Mouse (Mus musculus): ENCODE measurements around the gene Gm11627. TPM values are rescaled to one million over a fixed set of nuclear protein-coding genes. Genes with fewer than 3 reads are reported as not detected.
"Not testable (repeated sequence)": the region's sequence is repeated elsewhere in the genome, so short reads cannot be mapped to it uniquely, and the experiment has no call there.

Gm11627 gene
- not detected for polyA plus RNA-seq (2017; shearing (Covaris generic))

DNA sequence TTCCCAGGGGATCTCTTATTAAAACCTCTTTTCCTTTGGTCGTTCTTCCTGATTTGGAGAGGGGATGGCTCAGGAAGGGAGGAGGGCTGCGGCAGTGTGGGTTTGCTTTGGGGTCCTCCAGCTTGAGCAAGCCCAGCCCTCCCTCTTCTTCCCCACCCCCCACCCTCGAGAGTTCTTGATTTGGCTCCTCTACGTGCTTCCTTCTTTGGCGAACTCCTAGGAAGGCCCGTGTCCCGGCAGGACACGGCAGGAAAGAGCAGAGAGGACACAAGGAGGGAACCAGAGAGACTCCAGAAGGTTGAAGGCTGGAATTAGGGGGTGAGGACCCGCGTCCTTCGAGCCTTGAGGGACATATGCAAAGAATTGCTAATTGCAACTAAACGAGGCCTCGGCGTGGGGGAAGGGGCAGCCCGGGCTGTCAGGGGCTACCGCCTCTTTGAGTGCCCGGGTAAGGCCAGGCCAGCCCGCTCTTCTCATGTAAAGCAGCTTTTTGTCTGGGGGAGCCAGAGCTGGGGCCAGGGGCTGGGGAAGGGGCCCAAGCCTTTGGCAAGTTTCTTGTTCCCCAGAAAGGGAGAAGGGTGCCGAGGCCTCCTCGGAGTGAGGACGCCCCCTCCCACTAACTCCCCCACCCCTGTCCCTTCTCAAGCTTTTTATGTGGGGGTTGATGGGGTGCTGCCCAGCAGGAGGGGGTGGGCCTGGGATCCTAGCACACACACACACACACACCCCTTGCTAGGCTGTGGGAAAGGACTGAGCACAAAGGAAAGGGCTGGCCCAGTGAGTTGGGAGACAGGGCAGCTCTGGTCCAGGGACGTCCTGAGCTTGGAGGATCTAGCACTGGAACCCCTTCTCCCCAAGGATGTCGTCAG, at the start of gene Gm11627:
Gm11627 (minus strand) TSS at position 297 of the 869 bp plus-strand sequence.
- no peak for ATAC-seq

DNA sequence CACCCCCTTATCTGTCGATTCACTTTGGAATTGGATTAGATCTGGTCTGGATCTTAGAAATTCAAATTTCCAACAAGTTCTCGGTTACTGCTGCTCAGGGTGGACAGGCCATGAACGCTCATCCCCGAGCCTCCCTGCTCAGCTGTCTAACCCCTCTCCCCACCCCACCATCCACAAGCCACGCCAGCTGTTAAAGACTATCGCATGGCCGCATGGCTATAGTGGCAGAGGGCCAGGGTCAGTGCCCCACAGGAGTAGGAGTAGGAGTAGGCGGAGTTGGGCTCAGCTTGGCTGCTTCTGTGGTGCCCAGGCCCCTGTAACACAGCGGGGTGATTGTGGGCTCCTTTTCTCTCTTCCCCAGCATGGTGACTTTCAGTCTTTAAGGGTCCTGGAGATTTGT, 49.3 kb upstream of the Gm11627 start:
- no peak for ATAC-seq

DNA sequence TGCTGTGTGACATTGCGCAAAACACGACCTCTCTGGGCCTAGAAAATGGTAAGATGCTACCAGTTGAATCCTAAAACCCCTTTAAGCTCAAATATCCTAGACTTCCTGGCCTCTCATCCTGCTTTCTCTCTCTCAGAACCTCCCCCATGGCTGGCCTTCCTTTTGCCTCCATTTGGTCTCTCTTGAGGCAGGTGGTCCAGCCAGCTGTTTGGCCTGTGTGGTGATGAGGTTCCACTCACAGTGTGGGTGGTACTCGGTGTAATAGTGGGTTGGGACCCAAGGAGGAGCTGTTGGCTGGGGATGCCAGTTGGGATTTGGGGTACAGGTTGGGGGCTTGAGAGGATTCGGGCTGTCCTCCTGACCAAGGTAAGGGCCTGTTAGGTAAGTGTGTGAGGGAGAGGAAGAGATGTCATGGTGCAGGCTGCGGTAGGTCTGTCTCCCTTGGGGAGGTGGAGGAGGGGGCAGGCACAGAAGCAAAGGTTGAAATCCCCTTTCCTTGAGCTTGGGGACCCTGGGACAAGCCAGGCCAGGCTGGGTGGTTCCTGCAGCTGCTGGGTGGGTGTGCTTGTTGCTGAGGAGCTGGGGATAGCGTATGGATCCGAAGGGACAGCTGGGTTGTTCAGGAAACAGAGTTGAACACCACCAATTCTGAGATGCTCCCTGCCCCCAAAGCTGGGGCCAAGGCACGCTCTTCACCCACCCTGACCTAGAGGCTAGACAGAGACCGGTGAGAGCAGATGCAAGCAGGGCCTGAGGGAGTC, 48.1 kb upstream of the Gm11627 start:
- no peak for ATAC-seq

DNA sequence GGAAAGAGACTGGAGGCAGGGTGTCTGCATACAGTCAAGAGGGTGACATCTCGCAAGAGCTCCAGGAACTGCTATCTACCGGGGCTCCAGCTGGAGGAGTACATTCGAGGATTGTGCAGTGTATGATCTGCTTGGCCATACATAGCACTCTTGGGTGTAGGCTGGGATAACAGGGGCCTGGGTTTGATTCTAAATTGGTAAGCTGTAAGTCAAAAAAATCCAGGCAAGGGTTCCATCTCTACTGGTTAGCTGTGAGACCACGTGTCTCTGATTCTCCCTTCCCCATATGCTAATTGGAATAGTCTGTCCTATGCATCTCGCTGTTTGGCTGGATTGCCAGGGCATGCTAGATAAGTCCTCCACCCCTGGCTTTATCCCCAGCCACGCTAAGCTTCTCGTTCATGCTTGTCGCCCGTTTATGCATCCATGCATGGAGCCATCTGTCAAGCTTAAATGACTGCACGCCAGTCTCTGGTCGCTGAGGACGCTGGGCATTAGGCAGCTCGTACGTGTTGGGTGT, 45.7 kb upstream of the Gm11627 start:
- no peak for ATAC-seq

DNA sequence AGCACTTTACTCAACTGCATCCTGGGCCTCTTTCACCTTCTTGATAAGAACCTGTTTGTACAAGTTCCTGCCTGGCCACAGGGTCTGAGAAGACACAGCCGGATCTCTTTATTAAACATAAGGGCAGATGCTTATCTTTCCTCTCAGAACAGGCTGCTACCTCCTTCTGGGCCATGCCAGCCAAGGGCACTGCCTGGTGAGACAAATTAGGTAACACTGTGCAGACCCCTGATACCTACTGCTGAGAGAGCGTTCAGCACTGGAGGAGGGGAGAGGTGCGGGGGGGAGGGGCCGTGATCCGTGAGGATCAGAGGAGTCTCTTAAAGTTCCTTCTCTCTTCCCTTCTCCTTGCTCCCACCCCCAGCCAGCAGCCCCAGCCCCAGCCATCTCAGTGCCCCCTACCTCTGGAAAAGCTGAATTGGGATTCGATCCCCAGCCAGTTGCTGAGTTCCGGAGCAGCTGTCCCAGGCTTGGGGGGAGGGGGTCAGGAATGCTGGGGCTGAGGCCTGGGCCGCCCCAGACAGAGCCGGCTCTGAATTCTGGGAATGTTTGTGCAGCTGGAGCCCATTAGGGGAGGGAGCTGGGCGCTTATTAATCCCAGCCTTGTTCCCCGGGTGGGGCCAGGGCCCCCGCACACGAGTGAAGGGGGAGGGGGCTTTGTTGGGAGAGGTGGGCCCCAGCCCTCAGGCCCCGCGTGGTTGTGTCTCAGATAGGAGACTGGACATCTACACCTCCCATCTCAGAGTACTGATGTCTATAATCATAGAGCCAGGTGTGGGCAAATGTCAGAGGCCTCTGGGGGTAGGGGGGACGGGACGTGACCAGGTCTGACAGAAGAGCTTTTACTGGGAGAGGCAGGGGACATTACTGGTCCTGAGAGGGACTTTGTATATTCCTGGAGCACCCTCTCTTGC, 44.9 kb upstream of the Gm11627 start:
- ATAC-seq, result no peak

DNA sequence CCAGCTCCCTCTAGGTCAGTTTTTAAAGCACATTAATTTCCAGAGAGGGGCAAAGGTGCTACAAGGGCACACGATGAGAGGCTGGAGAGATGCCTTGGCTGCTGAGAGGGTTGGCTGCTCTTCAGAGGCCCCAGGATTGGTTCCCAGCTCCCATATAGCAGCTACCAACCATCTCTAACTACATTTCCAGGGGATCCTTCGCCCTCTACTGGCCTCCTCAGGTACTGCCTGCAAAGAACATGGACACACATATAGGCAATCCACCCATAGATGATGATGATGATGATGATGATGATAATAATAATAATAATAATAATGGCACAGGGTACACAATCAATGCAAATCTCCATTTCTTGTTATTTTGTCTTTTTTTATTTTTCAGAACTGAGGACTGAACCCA, 40.2 kb upstream of the Gm11627 start:
- no peak for ATAC-seq

DNA sequence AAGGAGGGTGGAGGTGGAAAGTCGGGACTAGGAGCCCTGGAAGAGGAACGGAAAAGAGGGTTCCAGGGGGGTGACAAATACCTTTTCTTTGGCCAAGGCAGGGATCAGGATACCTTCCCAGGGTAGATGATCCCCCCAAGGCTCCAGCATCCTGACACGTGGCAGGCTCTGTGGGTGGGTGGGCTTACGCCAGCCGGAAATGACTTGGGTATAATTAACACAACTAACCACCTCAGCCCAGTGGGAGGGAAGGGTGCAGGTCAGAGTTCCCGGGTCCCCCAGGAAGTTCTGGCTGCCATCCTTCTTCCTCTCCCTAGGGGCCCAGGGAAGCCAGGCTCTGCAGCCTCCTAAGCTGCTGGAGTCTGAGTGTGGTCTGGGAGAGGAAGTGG, 32.0 kb upstream of the Gm11627 start:
- ATAC-seq, result no peak

DNA sequence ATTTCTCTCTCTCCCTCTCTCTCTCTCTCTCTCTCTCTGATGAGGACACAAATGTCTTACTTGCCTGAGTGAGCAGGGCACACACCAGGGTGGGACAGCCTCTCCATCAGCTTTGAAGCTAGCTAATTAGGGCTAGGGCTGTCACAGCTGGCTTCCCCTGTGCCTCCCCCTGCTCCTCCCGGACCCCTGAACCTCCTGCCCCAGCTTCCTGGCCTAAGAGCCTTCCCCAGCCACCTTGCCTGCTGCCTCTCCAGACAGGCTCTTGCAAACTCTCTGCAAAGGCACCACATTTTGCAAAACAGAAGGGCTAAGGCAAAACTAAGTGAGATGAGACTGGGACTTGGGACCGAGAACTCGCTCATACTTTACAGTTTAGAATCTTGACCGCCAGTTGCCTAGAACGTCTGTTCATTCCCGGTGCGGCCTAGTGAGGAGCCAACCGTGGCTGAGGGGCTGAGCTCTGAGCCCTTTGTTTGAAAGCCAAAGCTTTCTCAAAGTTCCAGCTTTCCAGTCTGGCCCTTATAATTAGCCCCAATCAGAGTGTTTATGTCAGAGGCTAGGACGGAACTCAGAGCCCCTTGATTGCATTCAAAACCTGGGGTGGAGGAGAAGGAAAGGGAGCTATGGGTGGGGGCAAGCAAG, 31.5 kb upstream of the Gm11627 start:
- no peak for ATAC-seq

DNA sequence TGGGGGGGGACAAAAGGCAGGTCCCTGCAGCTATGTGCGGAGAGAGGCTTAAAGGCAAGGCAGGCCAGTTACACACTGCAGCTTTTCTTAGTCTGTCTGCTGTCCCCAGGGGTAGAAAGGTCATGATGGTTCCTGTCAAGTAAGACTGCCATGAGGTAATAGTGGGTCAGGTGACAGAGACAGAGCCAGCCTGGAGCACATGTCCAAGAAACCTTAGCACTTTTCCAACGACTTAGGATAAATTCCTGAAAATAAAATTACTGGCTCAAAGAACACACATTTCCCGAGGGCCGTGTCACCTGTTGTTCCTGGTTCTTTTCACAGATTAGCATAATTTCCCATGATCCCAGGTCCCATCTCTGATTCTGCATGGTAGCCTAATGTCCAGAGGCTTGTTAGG, 31.0 kb upstream of the Gm11627 start:
- no peak for ATAC-seq

DNA sequence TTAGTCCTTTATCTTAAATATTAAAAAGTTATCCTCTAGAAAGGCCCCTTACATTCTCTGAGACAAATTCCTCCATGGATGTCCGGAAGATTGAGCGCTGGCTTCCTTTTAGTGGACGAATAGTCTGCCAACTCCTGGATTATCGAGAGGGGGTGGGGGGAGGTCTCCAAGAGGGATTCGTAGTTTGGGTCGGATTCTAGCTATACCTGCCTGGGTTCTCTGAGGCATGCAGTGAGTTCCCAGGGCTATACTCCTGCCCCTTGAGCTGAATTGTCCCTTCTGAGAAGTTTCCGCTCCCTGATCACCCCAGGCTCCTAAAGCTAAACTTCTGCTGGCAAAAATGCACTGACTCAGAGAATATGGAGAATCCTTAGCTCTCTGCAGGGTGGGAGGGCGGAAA, 30.2 kb upstream of the Gm11627 start:
- ATAC-seq, result no peak

DNA sequence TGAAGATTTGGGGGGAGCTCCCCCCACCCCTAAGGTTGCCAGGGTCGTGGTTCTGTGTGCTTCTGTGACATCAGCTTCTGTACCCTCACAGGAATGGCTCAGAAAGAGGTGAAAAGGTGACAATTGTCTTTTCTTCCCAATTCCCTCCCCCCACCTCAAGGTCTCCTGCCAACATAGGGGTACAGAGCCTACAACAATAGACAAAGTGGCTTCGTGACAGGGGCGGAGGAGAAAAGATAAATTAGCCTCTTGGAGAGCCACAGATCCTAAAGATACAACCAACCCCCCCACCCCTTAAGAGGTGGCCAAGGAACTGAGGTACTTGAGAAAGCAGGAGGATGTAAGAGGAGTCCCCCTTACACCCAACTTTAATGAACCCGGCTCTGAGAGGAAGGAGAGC, 29.4 kb upstream of the Gm11627 start:
- no peak for ATAC-seq

DNA sequence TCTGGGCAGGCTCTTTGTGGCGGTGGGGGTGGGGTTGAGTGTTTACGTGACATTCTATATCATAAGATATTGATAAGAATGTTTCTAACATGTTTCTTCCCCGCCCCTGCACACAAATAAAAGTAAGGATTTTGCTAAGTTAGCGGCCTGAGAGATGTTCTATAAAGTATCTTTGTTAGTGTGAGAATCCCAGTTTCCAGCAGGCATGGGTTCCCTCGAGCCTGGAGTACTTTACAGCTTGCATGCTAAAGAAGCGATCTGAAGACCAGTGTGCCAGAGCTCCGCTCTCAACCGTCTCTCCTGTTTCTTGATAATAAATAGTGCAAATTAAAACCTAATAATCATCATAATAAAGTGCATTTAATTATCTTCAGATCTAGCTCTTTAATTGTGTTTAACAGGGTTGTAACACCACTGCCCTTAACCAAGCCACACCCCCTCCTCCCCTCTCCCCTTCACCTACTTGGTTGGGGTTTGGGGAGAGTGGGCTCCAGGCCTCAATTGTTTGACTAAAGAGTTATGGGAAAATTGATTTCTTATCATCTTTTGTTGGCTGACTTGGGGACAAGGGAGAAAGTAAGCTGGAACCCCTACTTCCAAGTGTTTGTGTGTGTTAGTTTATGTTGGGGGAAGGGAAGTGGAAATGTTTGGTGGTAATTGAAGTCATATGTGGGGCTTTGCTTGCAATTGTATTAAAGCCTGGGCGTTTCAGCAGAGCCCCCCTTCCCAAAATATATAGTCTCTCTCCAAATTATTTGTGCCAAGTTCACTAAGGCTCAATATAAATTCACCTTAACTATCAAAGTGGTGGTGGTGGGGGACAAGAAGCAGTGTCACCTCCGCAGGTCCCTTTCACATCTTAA, 28.7 kb upstream of the Gm11627 start:
- ATAC-seq, result no peak

DNA sequence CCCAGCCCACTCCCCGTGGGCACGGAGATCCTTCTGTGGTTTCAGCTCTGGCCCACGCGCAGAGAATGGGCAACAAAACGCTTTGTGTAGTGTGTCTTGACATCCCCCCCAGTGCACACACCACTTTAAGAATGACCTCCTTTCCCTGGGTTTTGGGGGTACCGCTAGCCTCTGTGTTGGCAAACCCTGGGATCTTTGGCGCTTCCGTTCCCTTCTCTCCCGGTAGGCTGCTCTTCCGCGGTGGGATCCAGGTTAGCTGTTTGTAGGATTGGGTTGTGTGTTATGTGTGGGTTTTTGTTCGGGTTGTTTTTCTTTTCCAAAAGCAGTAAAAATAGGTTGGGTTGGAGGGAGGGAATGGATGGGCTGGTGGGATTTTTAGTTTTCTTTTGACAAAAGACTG, 27.9 kb upstream of the Gm11627 start:
- ATAC-seq, result not testable (repeated sequence)

DNA sequence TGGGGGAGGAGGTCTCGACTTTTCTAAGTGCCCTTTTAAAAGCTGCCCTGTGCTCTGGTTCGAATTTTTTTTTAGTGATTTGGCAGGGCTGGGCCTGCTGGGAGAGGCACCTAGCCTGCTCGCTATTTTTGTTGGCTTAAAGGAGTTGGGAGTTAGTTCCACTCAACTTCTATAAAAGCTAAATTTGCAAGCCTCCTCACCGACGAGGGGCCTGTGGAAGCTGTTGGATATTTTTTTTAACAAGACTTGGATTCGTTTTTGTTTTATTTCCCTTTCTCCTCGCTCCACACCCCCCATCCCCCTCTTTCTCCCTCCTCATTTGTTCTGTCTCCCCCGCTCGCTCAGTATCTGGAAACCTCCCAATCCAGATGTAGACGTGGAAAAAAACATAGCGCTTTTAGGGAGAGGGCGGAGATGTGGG, 27.5 kb upstream of the Gm11627 start:
- ATAC-seq, result no peak

DNA sequence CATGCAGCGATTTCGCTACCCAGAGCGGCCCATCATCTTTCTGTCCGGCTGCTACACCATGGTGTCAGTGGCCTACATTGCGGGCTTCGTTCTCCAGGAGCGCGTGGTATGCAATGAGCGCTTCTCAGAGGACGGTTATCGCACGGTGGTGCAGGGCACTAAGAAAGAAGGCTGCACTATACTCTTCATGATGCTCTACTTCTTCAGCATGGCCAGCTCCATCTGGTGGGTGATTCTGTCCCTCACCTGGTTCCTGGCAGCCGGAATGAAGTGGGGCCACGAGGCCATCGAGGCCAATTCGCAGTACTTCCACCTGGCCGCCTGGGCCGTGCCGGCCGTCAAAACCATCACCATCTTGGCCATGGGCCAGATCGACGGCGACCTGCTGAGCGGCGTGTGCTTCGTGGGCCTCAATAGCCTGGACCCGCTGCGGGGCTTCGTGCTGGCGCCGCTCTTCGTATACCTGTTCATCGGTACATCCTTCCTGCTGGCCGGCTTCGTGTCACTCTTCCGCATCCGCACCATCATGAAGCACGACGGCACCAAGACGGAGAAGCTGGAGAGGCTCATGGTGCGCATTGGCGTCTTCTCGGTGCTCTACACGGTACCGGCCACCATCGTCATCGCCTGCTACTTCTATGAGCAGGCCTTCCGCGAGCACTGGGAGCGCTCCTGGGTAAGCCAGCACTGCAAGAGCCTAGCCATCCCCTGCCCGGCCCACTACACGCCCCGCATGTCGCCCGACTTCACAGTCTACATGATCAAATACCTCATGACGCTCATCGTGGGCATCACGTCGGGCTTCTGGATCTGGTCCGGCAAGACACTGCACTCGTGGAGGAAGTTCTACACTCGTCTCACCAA, 26.5 kb upstream of the Gm11627 start:
- no peak for ATAC-seq

DNA sequence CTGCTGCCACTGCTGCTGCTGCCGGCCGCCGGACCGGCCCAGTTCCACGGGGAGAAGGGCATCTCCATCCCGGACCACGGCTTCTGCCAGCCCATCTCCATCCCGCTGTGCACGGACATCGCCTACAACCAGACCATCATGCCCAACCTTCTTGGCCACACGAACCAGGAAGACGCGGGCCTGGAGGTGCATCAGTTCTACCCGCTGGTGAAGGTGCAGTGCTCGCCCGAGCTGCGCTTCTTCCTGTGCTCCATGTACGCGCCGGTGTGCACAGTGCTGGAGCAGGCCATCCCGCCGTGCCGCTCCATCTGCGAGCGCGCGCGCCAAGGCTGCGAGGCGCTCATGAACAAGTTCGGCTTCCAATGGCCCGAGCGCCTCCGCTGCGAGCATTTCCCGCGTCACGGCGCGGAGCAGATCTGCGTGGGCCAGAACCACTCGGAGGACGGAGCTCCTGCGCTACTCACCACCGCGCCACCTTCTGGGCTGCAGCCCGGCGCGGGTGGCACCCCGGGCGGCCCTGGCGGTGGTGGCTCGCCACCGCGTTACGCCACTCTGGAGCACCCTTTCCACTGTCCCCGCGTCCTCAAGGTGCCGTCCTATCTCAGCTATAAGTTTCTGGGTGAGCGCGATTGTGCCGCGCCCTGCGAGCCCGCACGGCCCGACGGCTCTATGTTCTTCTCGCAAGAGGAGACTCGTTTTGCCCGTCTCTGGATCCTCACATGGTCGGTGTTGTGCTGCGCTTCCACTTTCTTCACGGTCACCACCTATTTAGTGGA, 25.7 kb upstream of the Gm11627 start:
- no peak for ATAC-seq

DNA sequence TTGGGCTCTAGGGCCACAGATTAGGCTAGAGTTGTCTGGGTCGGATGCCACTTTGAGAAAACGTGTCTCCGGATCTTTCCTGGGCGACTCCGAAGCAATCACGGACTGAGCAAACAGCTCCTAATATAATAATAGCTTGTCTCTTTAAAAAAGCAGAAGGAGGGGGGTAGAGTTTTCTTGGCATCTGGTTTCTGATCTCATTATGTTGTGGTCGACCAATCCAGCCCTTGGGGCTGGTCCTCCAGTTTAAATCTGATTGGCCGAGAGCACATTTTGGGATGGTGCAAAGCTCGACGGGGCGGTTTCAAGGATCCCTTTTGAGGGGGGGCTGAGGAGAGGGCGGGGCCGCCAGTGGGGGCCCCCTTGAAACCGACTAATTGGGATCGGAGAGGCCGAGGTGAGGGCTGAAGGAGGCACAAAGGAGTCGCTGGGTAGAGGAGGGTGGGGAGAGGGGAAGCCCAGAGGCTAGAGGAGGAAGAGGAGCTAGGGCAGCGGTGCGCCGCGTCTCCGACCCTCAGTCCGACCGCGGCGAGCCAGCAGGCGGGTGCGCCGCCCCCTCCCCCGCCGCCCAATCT, 24.8 kb upstream of the Gm11627 start, which contains the start of gene Fzd2:
Fzd2 (plus strand) TSS at position 387 of the 575 bp plus-strand sequence.
- ATAC-seq, result no peak

DNA sequence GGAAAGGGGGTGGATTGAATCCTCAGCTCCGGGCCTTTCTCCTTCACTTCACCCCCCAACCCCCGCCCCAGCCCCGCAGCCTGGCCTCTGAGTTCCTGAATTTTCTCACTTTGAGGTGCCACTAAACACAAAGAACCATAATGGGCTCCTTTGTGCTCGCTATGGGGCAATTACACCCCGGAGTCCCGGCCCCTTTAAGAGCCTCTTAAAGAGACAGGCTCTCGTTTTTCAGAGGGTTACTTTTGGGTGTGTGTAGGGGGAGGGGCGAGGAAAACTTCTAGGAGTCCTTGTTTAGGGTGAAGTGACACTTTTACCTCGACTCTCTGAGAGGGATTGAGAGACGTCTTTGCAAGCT, 24.2 kb upstream of the Gm11627 start:
- ATAC-seq, result no peak
